Mouse (Mus musculus) monocyte, adult 59 days (primary cell): ENCODE results near the gene Nol3. TPM values are rescaled to one million over a fixed set of nuclear protein-coding genes. Genes with fewer than 3 reads are reported as not detected.

Experiments used
- total RNA-seq, 2 experiments: library from RNA; stranded (reverse); gene quantifications; one replicate each; pipeline ENCODE4 v1.2.4; 2023

Gene Nol3
- not detected for total RNA-seq

DNA sequence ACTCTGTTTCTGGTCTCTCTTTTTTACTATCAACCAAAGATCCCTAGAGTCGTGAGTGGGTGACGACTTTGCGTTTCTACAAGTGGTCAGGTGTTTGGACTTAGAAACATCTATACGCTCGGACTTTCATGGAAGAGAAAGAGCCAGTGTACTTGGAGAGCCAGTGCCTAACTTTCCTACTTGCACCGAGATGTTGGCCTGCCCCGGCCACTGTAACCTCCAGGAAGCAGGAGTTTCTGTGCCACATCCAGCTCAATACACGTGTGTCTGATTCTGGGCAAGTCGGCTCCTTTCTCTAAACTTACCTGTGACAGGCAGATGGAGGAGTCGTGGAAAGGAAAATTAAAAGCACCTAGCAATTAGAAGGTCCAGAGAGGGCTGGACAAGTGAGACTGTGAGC lies at the start of gene Nol3:
TSS of gene Nol3 (plus strand) at position 301 of the 400 bp plus-strand sequence.

DNA sequence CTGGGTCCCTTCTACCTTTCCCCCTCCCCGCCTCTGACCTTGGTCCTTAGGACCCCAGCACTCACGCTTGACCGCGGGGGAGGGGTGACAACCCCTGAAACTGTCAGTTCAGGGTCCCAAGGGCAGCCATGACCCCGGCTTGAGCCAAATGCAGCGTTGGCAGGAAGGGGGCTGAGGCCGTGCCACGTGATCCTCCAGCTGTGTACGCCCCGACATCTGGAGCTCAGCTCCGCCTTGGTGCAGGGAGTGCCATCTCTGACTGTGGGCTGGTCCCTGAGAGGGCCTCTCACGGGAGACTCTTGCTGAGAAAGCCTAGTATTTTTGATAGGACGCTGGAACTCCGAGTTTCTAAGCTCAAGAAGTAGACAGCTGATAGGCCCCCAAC lies 21.0 kb upstream of the Nol3 start, which contains the start of gene B3gnt9:
TSS of gene B3gnt9 (minus strand) at position 188 of the 385 bp plus-strand sequence.

DNA sequence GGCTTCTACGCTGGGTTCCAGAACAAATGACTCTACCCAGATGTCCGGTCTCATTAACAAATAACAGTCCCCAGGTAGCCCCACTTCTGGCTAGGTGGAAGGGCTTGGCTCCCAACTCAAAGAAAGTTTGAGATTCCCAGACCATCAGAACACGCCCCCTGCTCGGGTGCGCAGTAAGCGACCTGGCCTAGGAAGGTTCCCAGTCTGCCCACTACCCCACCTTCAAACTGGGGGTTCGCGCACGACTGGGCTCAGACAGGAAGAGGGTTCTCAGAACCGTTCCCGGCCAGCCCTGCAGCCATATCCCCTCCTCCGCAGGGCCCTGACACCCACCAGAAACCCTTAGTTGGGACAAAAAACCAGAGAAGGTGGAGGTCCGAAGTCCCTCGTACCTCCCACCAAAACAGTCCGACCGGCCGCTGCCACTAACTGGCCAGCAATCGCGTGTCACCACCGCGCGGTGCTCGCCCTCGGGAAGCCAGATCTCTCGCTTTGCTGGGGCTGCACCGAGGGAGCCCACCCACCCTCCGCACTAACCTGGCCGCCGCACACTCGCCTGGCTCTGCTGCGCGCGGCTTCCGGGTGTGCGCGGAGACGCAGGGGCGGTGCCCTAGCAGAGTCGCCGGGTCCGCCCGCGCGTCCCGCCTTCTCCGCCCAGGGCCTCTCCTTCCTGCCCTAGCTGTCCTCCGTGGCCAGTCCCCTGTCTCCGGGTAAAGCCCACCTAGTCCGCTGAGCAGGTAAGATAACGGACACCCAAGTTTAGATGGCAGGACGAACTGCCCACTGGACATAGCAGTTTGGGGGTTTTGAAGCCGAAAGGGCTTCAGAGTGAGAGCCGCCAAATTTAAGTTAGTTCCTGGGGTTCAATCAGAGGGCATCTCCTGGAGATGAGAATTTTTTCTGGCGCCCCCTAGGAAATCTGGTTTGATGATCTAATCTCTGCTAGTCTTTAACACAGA lies 11.6 kb upstream of the Nol3 start, which contains the start of the genes Tradd and Fbxl8:
TSS of gene Tradd (minus strand) at position 586 of the 959 bp plus-strand sequence.
TSS of gene Fbxl8 (plus strand) at position 625 of the 959 bp plus-strand sequence.

DNA sequence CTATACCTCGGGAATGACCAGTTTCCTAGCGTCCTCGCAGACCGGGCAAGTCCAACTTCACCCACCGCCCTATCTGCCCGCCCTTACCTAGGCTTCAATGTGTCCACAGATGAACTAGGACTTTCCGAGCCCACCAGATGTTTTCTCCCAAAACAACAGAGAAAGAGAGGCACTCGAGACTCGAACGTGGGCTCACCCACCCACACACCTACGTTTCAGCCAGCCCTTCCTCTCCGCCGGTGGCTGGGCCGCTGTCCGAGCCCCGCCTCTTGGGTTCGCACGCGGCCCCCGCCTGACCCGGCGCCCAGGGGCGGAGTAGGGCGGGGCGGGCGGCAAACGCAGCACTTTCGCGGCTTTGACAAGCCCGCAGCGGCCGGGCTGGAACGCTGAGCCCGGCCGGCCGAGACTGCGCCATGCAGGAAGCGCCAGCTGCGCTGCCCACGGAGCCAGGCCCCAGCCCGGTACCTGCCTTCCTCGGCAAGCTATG lies 6.4 kb upstream of the Nol3 start, which contains the start of gene Hsf4:
TSS of gene Hsf4 (plus strand) at position 341 of the 487 bp plus-strand sequence.

DNA sequence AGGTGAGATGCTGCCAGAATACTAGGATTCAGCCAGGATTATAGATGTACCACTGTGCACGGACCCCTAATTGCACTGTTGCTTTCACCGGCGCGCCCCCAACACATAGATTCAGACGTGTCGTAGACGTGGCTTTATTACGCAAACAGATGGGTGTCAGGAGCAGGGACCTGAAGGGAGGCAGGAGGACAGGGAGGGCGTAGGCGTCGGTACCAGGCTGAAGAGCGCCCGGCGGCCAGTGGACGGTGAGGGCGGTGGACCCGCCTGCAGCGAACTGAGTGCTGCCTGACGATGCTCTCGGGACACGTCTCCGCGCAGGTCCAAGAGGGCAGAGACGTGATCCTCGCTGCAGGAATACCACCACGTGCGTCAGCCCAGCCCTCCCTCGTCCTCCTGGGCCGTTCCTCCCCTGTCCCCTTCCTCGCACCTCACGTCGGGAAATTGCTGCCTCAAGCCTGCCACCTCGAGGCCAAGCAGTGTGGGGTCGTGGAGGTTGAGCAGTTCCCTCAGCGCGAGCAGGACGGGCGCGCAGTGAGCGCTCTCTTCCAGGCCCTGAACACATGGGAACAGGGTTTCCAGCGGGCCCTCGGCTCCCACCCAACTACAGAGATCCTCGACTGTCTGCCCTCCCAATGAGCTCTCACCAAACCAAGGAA lies 14.0 kb downstream of the Nol3 start, which contains the start of gene 4931428F04Rik:
TSS of gene 4931428F04Rik (minus strand) at position 60 of the 656 bp plus-strand sequence.

DNA sequence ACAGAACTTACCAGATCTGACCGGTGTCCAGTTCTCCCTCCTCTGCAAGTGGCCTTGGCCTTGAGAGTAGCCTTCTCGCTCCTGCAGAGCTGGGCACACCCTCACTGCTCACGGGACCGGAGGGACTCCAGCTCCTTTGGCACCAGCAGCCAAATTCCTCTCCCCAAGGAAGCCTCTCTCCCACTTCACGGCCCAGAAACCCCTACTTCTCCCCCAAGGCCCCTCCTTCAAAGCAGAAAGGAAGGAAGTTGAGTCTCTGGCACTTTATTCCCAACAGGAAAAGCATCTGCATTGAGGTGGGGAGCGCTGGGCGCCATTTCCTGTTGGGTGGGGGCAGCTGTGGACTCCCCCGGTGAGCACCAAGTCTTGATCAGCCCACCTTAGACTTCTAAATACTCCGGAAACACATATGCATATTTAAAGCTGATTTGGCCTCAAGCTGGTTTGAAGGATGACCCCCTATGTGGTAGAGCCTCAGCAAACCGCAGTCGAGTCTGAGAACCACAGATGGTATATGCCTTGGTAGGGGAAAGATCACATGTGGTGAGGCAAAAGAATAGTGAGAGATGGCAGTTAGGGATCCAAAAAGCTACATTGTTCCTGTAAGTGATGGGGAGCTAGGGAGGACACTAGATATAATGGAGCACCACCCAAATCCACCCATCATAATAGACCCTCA lies 20.1 kb downstream of the Nol3 start, which contains the start of gene Exoc3l:
TSS of gene Exoc3l (minus strand) at position 207 of the 679 bp plus-strand sequence.

DNA sequence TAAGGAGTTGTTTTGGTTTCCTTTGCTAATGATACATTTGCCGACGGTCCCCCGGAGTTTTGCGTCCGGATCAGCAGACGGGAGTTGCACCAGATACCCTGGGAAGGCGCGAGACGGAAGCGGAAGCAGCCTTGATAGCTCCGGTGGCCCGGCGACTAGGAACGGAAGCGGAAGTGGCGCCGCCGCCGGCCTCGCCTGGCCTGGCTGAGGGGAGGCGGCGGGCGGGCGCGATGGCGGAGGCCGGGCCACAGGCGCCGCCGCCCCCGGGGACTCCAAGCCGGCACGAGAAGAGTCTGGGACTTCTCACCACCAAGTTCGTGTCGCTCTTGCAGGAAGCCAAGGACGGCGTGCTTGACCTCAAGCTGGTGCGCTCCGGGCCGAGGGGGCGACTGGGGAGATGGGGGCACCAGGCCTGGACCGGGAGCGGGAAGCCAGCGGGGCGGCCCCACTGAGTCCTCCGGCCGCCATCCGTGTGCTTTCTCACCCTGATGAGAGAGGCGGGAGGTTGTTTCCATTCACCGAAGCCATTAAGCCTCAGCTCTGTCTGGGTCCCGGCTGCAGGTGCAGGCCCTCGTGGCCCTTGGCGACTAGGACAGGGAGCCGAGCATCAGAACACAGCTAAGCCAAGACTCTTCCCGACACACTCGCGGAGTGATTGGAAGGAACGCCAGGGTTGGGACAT lies 21.7 kb downstream of the Nol3 start, which contains the start of gene E2f4:
TSS of gene E2f4 (plus strand) at position 153 of the 682 bp plus-strand sequence.

DNA sequence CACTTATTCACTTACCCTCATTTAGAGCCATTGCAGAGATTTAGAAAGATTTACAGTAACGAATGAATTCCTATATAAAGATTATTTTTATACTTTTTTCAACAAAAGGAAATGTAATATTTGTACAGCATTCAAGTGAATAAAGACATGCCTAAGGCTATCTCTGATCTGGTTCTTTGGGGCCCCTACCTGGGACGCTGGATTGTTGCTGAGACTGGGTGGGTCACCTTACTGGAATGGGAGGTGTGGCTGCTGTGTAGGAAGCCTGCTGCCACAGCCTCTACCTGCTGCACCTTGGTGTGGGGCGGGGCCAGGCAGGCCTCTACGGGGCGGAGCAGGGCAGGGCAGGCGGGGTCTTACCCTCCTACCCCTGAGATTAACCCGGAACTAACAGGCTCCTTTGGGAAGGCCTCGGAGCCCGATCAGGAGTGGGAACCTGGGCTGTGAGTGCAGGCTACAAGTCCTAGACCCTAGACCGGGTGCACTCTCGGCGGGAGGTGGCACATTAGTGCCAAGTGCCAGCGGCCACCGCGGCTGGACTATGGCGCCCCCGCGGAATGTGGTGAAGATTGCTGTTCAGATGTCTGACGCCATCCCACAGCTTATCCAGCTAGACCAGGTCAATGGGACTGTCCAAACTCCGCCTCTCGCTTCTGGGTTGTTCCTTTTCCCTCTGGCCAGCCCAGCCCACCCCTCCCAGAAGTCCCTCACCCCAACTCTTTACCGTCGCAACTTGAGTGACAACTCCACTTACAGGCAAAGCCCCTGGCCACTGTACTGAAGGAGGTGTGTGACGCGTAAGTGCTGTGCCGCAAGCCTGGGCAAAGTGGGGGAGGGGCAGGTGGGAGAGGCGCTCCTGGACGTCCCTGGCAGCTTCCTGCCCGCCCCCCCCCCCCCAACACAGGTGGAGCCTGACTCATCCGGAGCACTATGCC lies 29.5 kb downstream of the Nol3 start, which contains the start of gene Elmo3:
TSS of gene Elmo3 (plus strand) at position 391 of the 935 bp plus-strand sequence.

DNA sequence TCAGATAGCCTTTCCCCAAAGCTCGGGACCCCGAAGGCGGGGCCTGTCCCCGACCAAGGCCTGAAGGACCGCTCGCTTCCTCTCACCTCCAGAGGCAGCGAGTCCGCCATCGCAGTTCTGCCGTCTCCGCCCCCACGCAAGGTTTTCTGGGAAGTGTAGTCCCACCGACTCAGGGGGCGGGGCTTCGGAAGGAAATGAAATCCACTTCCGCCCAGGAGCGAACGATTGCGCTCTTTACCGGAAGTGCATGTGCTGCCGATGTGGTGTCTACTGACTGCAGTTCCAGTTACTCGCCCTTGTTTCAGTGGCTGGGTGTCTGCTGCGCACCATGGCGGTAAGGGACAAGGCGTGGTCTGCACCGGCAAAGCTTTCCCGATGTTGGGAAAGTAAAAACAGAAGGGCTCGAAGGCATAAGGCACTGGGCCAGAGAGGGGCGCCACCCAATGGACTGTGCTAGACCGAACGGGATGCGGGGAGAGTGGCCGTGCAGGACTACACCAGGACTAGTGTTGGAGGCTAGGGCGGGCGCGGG lies 50.3 kb downstream of the Nol3 start, which contains the start of the genes Lrrc29 and Tmem208:
TSS of gene Lrrc29 (minus strand) at position 138 of the 532 bp plus-strand sequence.
TSS of gene Tmem208 (plus strand) at position 214 of the 532 bp plus-strand sequence.

Other genes starting within 250 kb of the Nol3 start
- gene Ces3a, start 227.5 kb upstream of the Nol3 start, total RNA-seq, result not detected
- not detected for gene Ces3b, start 192.4 kb upstream of the Nol3 start, total RNA-seq
- gene Ces4a, start 144.3 kb upstream of the Nol3 start, total RNA-seq, result not detected
- 10 to 100 TPM; 79.9 to 88.1 TPM for gene Cbfb, start 105.5 kb upstream of the Nol3 start, total RNA-seq
- 10 to 100 TPM; 44.9 to 46.8 TPM for gene D230025D16Rik, start 51.0 kb upstream of the Nol3 start, total RNA-seq
- under 1 TPM; 0.21 to 0.42 TPM for gene B3gnt9, start 21.0 kb upstream of the Nol3 start, total RNA-seq
- 10 to 100 TPM; 24.2 to 28.7 TPM for gene Tradd, start 11.5 kb upstream of the Nol3 start, total RNA-seq
- 1 to 10 TPM; 6.5 to 6.8 TPM for gene Fbxl8, start 11.5 kb upstream of the Nol3 start, total RNA-seq
- 1 to 10 TPM in 1 of 2 experiments, under 1 TPM in 1; 0.43 to 1.1 TPM for gene Hsf4, start 6.3 kb upstream of the Nol3 start, total RNA-seq
- gene 4931428F04Rik, start 13.7 kb downstream of the Nol3 start, total RNA-seq, result 1 to 10 TPM; 1.5 to 3.4 TPM
- gene Exoc3l, start 20.0 kb downstream of the Nol3 start, total RNA-seq, result 1 to 10 TPM in 1 of 2 experiments, not detected in 1; 1.6 TPM
- 10 to 100 TPM; 57.3 to 62.0 TPM for gene E2f4, start 21.5 kb downstream of the Nol3 start, total RNA-seq
- 1 to 10 TPM in 1 of 2 experiments, under 1 TPM in 1; 0.64 to 1.4 TPM for gene Elmo3, start 29.5 kb downstream of the Nol3 start, total RNA-seq
- gene Lrrc29, start 50.1 kb downstream of the Nol3 start, total RNA-seq, result 1 to 10 TPM; 3.6 to 4.0 TPM
- gene Tmem208, start 50.2 kb downstream of the Nol3 start, total RNA-seq, result 10 to 100 TPM; 37.7 to 41.4 TPM
- 100 to 1,000 TPM in 1 of 2 experiments, 10 to 100 TPM in 1; 97.1 to 105 TPM for gene Fhod1, start 71.8 kb downstream of the Nol3 start, total RNA-seq
- 1 to 10 TPM; 1.4 to 2.1 TPM for gene Slc9a5, start 72.7 kb downstream of the Nol3 start, total RNA-seq
- gene Plekhg4, start 97.1 kb downstream of the Nol3 start, total RNA-seq, result under 1 TPM; 0.49 to 0.50 TPM
- 1 to 10 TPM; 1.3 to 1.7 TPM for gene Kctd19, start 137.4 kb downstream of the Nol3 start, total RNA-seq
- gene Lrrc36, start 137.4 kb downstream of the Nol3 start, total RNA-seq, result not detected
- 100 to 1,000 TPM; 330 to 336 TPM for gene Tppp3, start 195.4 kb downstream of the Nol3 start, total RNA-seq
- gene Zdhhc1, start 220.8 kb downstream of the Nol3 start, total RNA-seq, result 1 to 10 TPM; 7.5 to 7.6 TPM
- not detected for gene Hsd11b2, start 242.6 kb downstream of the Nol3 start, total RNA-seq